ENCODE assay signal across 24 mouse cellular contexts in the genomic region with DNA sequence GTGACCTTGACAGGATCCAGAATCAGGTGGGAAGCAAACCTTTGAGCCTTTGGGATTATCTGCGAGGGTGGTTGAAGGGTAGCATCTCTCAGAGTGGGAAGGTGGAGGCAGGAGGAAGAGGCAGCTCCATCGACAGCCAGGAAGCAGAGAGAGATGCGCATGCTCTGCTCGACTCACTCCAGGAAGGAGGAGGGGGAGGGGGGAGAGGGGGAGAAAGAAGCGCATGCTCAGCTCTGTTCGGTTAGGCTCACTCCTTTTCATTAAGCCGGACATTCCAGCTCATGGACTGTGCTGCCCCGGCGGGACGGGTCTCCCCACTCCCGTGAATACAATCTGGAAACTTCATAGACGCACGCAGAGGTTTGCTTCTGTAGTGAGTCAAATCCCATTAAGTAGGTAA. TPM values are rescaled to one million over a fixed set of nuclear protein-coding genes. Genes with fewer than 3 reads are reported as not detected.
DNase-seq lines count a peak whose midpoint lies in the region; ATAC-seq and TF ChIP-seq lines count a peak whose summit lies in the region.
"Had no signal": no experiment of that assay in that cellular context is flagged by ENCODE, and none has a peak within 500 bp of the region (broad histone marks: within the 10 kb centered on the region; RNA-seq: fewer than 3 reads in every experiment).

No protein-coding gene starts in this region.

- no peak for TF ChIP-seq CTCF in ES-Bruce4 (IDR thresholded peaks at IDR 0.05; ENCODE audit: low read depth, low read length)

- H3K9me3 ChIP-seq in midbrain, embryonic 14.5 days (ENCODE audit: control insufficient read depth, low read length), result no peaks in the 10 kb centered on the region
- no peaks in the 10 kb centered on the region for H3K9me3 ChIP-seq in midbrain, embryonic 11.5 days (ENCODE audit: control insufficient read depth, low read length)
- H3K9me3 ChIP-seq in ES-Bruce4 (replicated peaks; ENCODE audit: control insufficient read depth, insufficient read depth, low read length, poor library complexity, severe bottlenecking), result no peaks in the 10 kb centered on the region
- no peaks in the 10 kb centered on the region for H3K9me3 ChIP-seq in forebrain, embryonic 10.5 days
- H3K9me3 ChIP-seq: embryonic facial prominence, embryonic 13.5 days; forebrain, embryonic 13.5 days; heart, embryonic 10.5 days; hindbrain, embryonic 12.5 days had no signal

- no peak overlapping the region for H3K4me3 ChIP-seq in midbrain, embryonic 14.5 days (replicated peaks; ENCODE audit: low read depth, low read length)
- no peak overlapping the region for H3K4me3 ChIP-seq in midbrain, embryonic 11.5 days (ENCODE audit: low read depth, low read length)
- H3K4me3 ChIP-seq in ES-Bruce4 (ENCODE audit: low read depth, low read length), result peak overlapping the region; percentile 70
- no peak overlapping the region for H3K4me3 ChIP-seq in forebrain, embryonic 10.5 days
- H3K4me3 ChIP-seq: embryonic facial prominence, embryonic 13.5 days; forebrain, embryonic 13.5 days; heart, embryonic 10.5 days; hindbrain, embryonic 12.5 days had no signal

- H3K27me3 ChIP-seq in midbrain, embryonic 14.5 days (ENCODE audit: control insufficient read depth, insufficient read depth, low read length), result no peaks in the 10 kb centered on the region
- H3K27me3 ChIP-seq in midbrain, embryonic 11.5 days (ENCODE audit: control insufficient read depth, insufficient read depth, low read length), result no peaks in the 10 kb centered on the region
- H3K27me3 ChIP-seq in ES-Bruce4 (ENCODE audit: control insufficient read depth, insufficient read depth, low read length, poor library complexity, severe bottlenecking), result no peaks in the 10 kb centered on the region
- H3K27me3 ChIP-seq in forebrain, embryonic 10.5 days (ENCODE audit: poor library complexity, severe bottlenecking), result 0 out of 2 replicates have a peak, but pooled peaks cover 3% of the 10 kb centered on the region
- H3K27me3 ChIP-seq: embryonic facial prominence, embryonic 13.5 days; forebrain, embryonic 13.5 days; hindbrain, embryonic 12.5 days; Patski had no signal

- H3K36me3 ChIP-seq in midbrain, embryonic 14.5 days (ENCODE audit: control insufficient read depth, insufficient read depth, low read length), result no peaks in the 10 kb centered on the region
- H3K36me3 ChIP-seq in midbrain, embryonic 11.5 days (ENCODE audit: control insufficient read depth, insufficient read depth, low read length), result no peaks in the 10 kb centered on the region
- H3K36me3 ChIP-seq in ES-Bruce4 (ENCODE audit: control insufficient read depth, insufficient read depth, low read length, poor library complexity, severe bottlenecking), result no peaks in the 10 kb centered on the region
- H3K36me3 ChIP-seq in forebrain, embryonic 10.5 days (replicated peaks), result no peaks in the 10 kb centered on the region
- H3K36me3 ChIP-seq: embryonic facial prominence, embryonic 13.5 days; heart, embryonic 10.5 days; hindbrain, embryonic 12.5 days had no signal

- DNase-seq in midbrain, embryonic 14.5 days, result peak; percentile 21
- no peak for DNase-seq in midbrain, embryonic 11.5 days (ENCODE audit: low spot score, missing footprints)
- DNase-seq in ZHBTc4 (ENCODE audit: low read depth, low spot score), result peak; percentile 82
- no peak for DNase-seq in frontal cortex, postnatal 14 days (ENCODE audit: low spot score in 2 of 2)
- DNase-seq in forebrain, embryonic 10.5 days (ENCODE audit: extremely low spot score, low spot score), result no peak
- DNase-seq in cerebellum, adult 8-10 months, result no peak
- DNase-seq: adrenal gland, adult 8-10 months; adrenal gland, postnatal 36 days; cerebellum, adult 11 months; cerebellum, adult 9-10 months; cerebellum, postnatal 25 days; forebrain, postnatal 0 days; gastrocnemius, postnatal 36 days; heart, adult 11 months; heart, postnatal 10 days; heart, postnatal 4 days had no signal

- no peak for ATAC-seq in midbrain, embryonic 14.5 days (ENCODE audit: low FRiP score, low TSS enrichment)
- ATAC-seq in midbrain, embryonic 11.5 days (ENCODE audit: low FRiP score), result no peak
- ATAC-seq: forebrain, embryonic 13.5 days; forebrain, postnatal 0 days; hindbrain, embryonic 16.5 days; inflammation-experienced regulatory T-cells, adult 6 months; Patski had no signal

- no peak overlapping the region for H3K27ac ChIP-seq in midbrain, embryonic 14.5 days (replicated peaks; ENCODE audit: low read depth, low read length)
- no peak overlapping the region for H3K27ac ChIP-seq in midbrain, embryonic 11.5 days (ENCODE audit: low read depth, low read length)
- peak overlapping the region; percentile 18; the same call in 1 of the 2 replicates for H3K27ac ChIP-seq in ES-Bruce4 (ENCODE audit: insufficient read depth, low read length)
- no peak overlapping the region for H3K27ac ChIP-seq in forebrain, embryonic 10.5 days
- H3K27ac ChIP-seq: embryonic facial prominence, embryonic 13.5 days; forebrain, embryonic 13.5 days; heart, embryonic 10.5 days; hindbrain, embryonic 12.5 days had no signal

- no peak overlapping the region for H3K9ac ChIP-seq in midbrain, embryonic 14.5 days (replicated peaks; ENCODE audit: low read length)
- no peak overlapping the region for H3K9ac ChIP-seq in midbrain, embryonic 11.5 days (ENCODE audit: low read length)
- peak overlapping the region; percentile 31 for H3K9ac ChIP-seq in ES-Bruce4 (ENCODE audit: low read depth, poor library complexity, severe bottlenecking)
- H3K9ac ChIP-seq: embryonic facial prominence, embryonic 13.5 days; forebrain, embryonic 13.5 days; forebrain, postnatal 0 days; hindbrain, embryonic 12.5 days had no signal

- TF ChIP-seq EP300 in ES-Bruce4 (IDR thresholded peaks at IDR 0.05; ENCODE audit: insufficient read depth, low read depth, low read length), result 0 out of 2 replicates have a peak, but pooled peaks have one; percentile 35

- H3K4me1 ChIP-seq in midbrain, embryonic 14.5 days (ENCODE audit: control insufficient read depth, insufficient read depth, low read length), result no peaks in the 10 kb centered on the region
- no peaks in the 10 kb centered on the region; the same call in 1 of the 2 replicates for H3K4me1 ChIP-seq in midbrain, embryonic 11.5 days (ENCODE audit: control insufficient read depth, insufficient read depth, low read length)
- H3K4me1 ChIP-seq in ES-Bruce4 (ENCODE audit: control insufficient read depth, insufficient read depth, low read length), result peaks cover 9% of the 10 kb centered on the region
- H3K4me1 ChIP-seq in forebrain, embryonic 10.5 days, result peaks cover 37% of the 10 kb centered on the region
- H3K4me1 ChIP-seq: forebrain, embryonic 13.5 days had no signal

- no peak for TF ChIP-seq POLR2A in ES-Bruce4 (IDR thresholded peaks at IDR 0.05; ENCODE audit: insufficient read depth, low read length)

- no peak overlapping the region for H3K4me2 ChIP-seq in midbrain, embryonic 14.5 days (ENCODE audit: low read length)
- no peak overlapping the region for H3K4me2 ChIP-seq in midbrain, embryonic 11.5 days
- H3K4me2 ChIP-seq: embryonic facial prominence, embryonic 13.5 days; forebrain, embryonic 13.5 days; hindbrain, embryonic 12.5 days had no signal

- WGBS in midbrain, embryonic 14.5 days, result 48% methylated on average over 13 of the region's 13 CpGs
- 58% methylated on average over 13 of the region's 13 CpGs for WGBS in midbrain, embryonic 11.5 days
- WGBS in forebrain, embryonic 10.5 days, result 62% methylated on average over 13 of the region's 13 CpGs

RNA-seq across cellular contexts. Expression of a gene that starts 12.8 kb away (rescaled TPM):
- polyA plus RNA-seq in midbrain, embryonic 14.5 days (2014; fragmentation: Nextera tagmentation; extraction: Ambion mirVana), result 3.1 and 7.4 TPM in 2 replicates
- polyA plus RNA-seq in midbrain, embryonic 11.5 days (2014; fragmentation: Nextera tagmentation; extraction: Ambion mirVana), result 6.8 and 7.3 TPM in 2 replicates
- polyA plus RNA-seq in ES-Bruce4 (2011; ENCODE audit: insufficient read depth, insufficient read length, low read depth, missing spikeins), result 15.5 and 17.8 TPM in 2 replicates
- 6.7 TPM in 2 replicates for polyA plus RNA-seq in forebrain, embryonic 10.5 days (2016; fragmentation: Nextera tagmentation; extraction: Ambion mirVana)

RNA-seq across cellular contexts. Expression of a gene that starts 34.2 kb away (rescaled TPM):
- 759 and 1,068 TPM in 2 replicates for polyA plus RNA-seq in midbrain, embryonic 14.5 days (2014; fragmentation: Nextera tagmentation; extraction: Ambion mirVana)
- 690 and 715 TPM in 2 replicates for polyA plus RNA-seq in midbrain, embryonic 11.5 days (2014; fragmentation: Nextera tagmentation; extraction: Ambion mirVana)
- polyA plus RNA-seq in ES-Bruce4 (2011; ENCODE audit: insufficient read depth, insufficient read length, low read depth, missing spikeins), result 319 and 354 TPM in 2 replicates
- 797 and 870 TPM in 2 replicates for polyA plus RNA-seq in forebrain, embryonic 10.5 days (2016; fragmentation: Nextera tagmentation; extraction: Ambion mirVana)

RNA-seq across cellular contexts. Expression of a gene that starts 34.3 kb away (rescaled TPM):
- 18.7 and 21.4 TPM in 2 replicates for polyA plus RNA-seq in midbrain, embryonic 14.5 days (2014; fragmentation: Nextera tagmentation; extraction: Ambion mirVana)
- 26.4 and 27.1 TPM in 2 replicates for polyA plus RNA-seq in midbrain, embryonic 11.5 days (2014; fragmentation: Nextera tagmentation; extraction: Ambion mirVana)
- polyA plus RNA-seq in ES-Bruce4 (2011; ENCODE audit: insufficient read depth, insufficient read length, low read depth, missing spikeins), result 14.1 and 16.0 TPM in 2 replicates
- 21.6 and 22.7 TPM in 2 replicates for polyA plus RNA-seq in forebrain, embryonic 10.5 days (2016; fragmentation: Nextera tagmentation; extraction: Ambion mirVana)

Comparison
In these comparisons a context has a peak if more than half of its experiments do, and no peak if none do; other contexts are left out.
1. DNase-seq: peak in midbrain, embryonic 14.5 days (single experiment) and ZHBTc4 (single experiment); none in midbrain, embryonic 11.5 days (single experiment), frontal cortex, postnatal 14 days (0 of 2), forebrain, embryonic 10.5 days (single experiment) and cerebellum, adult 8-10 months (single experiment).